Mouse (Mus musculus) lung, postnatal 0 days (tissue): ENCODE measurements around the gene Adamtsl4. TPM values are rescaled to one million over a fixed set of nuclear protein-coding genes. Genes with fewer than 3 reads are reported as not detected.

Experiments
- ATAC-seq: fragments of 200-750 bp; cut with Nextera tagmentation; 2 replicates; pipeline ENCODE4 v1.8.0; 2017; ENCODE audit warnings: moderate library complexity
- DNase-seq: peaks from one replicate; pipeline ENCODE4 v3.0.0-alpha.2; 2016; ENCODE audit warnings: low spot score
- H3K27ac ChIP-seq: fragments of 300-500 bp; sonication (generic); 2 replicates; pipeline ENCODE4 v1.5.1; 2014; ENCODE audit warnings: antibody characterized with exemption, mild to moderate bottlenecking, low read length, mixed read lengths
- H3K27me3 ChIP-seq: fragments of 300-500 bp; sonication (generic); replicated peaks from 2 replicates; pipeline ENCODE4 v1.6.1; 2014; ENCODE audit warnings: low read length, mixed read lengths; ENCODE audit not compliant: insufficient read depth
- H3K36me3 ChIP-seq: fragments of 300-500 bp; sonication (generic); 2 replicates; pipeline ENCODE4 v1.6.1; 2014; ENCODE audit warnings: low read length, mixed read lengths; ENCODE audit not compliant: insufficient read depth
- H3K4me1 ChIP-seq: fragments of 300-500 bp; sonication (generic); 2 replicates; pipeline ENCODE4 v1.6.1; 2014; ENCODE audit warnings: antibody characterized with exemption, low read depth, low read length, mixed read lengths; ENCODE audit not compliant: insufficient read depth
- H3K4me2 ChIP-seq: fragments of 300-500 bp; sonication (generic); replicated peaks from 2 replicates; pipeline ENCODE4 v1.6.1; 2014; ENCODE audit warnings: low read depth, mild to moderate bottlenecking, low read length, moderate library complexity, mixed read lengths
- H3K4me3 ChIP-seq: fragments of 300-500 bp; sonication (generic); 2 replicates; pipeline ENCODE4 v1.5.1; 2014; ENCODE audit warnings: low read depth, low read length
- H3K9ac ChIP-seq: fragments of 300-500 bp; sonication (generic); replicated peaks from 2 replicates; pipeline ENCODE4 v1.6.1; 2014; ENCODE audit warnings: low read depth, mild to moderate bottlenecking
- H3K9me3 ChIP-seq: fragments of 300-500 bp; sonication (generic); 2 replicates; pipeline ENCODE4 v1.6.1; 2016; ENCODE audit warnings: low read length, mixed read lengths
- CTCF ChIP-seq: IDR thresholded peaks from 2 replicates; pipeline ENCODE4 v1.5.1; 2016; ENCODE audit warnings: antibody characterized with exemption, mild to moderate bottlenecking
- EP300 ChIP-seq: IDR thresholded peaks from 2 replicates; pipeline ENCODE4 v1.6.1; 2016; ENCODE audit warnings: antibody characterized with exemption, mild to moderate bottlenecking, control low read depth
- WGBS: fragments of 180-500 bp; shearing (Covaris S2); extraction: QIAGEN DNeasy Blood & Tissue Kit; methylation state at CpG from one replicate; pipeline ENCODE4 v1.1.7; 2014; 5-methylcytosine and 5-hydroxymethylcytosine counted together
- polyA plus RNA-seq: library from polyadenylated mRNA; unstranded; fragments of >200 nt; fragmentation: Nextera tagmentation; extraction: Ambion mirVana; gene quantifications from 2 replicates; pipeline ENCODE4 v1.2.1, GENCODE M21; 2015

The Adamtsl4 gene
- polyA plus RNA-seq, 1 experiment from 2014 or later: 13.2 TPM

DNA sequence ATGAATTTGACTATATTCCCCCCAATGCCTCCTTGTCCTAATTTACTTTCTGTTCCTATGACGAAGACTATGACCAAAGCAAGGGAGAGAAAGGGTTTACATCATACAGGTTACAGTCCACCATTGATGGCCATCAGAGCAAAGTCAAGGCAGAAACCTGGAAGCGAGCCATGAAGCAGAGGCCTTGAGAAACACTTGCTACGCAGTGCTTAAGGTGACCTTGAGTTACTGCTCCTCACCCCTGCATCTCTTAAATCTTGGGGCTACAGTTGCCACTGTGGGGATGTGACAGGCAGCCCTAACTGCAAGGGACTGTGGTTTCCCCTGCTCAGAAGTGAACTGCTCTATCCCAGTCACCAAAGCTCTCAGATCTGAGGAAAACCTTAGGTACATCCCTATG is 15.6 kb upstream of the Adamtsl4 start:
- no peak for DNase-seq
- no peaks in the 10 kb centered on the region for H3K36me3 ChIP-seq
- no peak for TF ChIP-seq EP300
- no peak for TF ChIP-seq CTCF
- no peak overlapping the region for H3K9ac ChIP-seq
- peaks cover 9% of the 10 kb centered on the region; the same call in 1 of the 2 replicates for H3K4me1 ChIP-seq
- ATAC-seq: no peak
- 82% methylated on average over 3 of the region's 3 CpGs for WGBS
- no peaks in the 10 kb centered on the region for H3K27me3 ChIP-seq
- H3K9me3 ChIP-seq: no peaks in the 10 kb centered on the region
- no peak overlapping the region for H3K27ac ChIP-seq
- no peak overlapping the region for H3K4me2 ChIP-seq
- H3K4me3 ChIP-seq: no peak overlapping the region

DNA sequence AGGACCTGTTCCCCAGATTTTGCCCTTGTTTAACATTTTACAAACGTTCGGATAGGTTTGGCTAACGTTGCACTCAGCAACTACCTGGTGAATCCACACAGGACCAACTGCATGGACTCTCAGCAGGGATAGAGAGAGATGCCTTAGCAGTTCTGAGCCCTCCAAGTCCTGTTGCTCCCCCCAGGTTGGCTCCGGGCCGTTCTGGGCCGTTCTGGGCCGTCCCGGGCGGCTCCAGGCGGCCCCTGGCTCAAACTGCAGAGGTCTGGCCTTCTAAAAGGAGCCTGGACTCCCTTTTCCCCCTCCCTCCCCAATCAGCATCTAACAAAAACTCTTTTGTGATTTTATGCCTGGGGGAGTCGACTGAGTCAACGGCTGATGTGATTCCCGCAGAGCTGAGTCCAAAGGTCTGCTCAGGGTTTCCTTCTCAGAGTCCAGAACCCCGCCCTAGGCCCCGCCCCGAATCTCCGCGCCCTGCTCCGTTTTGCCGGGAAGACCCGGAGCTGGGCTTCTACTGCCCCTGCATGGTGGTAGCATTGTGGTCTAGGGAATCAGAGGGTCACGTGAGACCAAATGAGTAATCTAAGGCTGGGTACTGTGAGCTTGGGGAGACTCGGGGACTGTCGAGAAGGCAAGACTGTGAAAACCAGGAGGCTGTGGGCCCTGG is 14.3 kb upstream of the Adamtsl4 start:
- TF ChIP-seq EP300: no peak
- peak; percentile 60 for TF ChIP-seq CTCF
- 8% methylated on average over 24 of the region's 24 CpGs for WGBS
- Histone ChIP-seq H3K4me2 (peak overlapping the region; percentile 62), H3K4me1 (peaks cover 9% of the 10 kb centered on the region; the same call in 1 of the 2 replicates), H3K4me3 (peak overlapping the region; percentile 28), H3K27me3 (no peaks in the 10 kb centered on the region), H3K36me3 (no peaks in the 10 kb centered on the region), H3K27ac (peak overlapping the region; percentile 78), H3K9ac (peak overlapping the region; percentile 34; the same call in 1 of the 2 replicates), H3K9me3 (no peaks in the 10 kb centered on the region)
- DNase-seq (peak; percentile 88), ATAC-seq (peak; percentile 91)

DNA sequence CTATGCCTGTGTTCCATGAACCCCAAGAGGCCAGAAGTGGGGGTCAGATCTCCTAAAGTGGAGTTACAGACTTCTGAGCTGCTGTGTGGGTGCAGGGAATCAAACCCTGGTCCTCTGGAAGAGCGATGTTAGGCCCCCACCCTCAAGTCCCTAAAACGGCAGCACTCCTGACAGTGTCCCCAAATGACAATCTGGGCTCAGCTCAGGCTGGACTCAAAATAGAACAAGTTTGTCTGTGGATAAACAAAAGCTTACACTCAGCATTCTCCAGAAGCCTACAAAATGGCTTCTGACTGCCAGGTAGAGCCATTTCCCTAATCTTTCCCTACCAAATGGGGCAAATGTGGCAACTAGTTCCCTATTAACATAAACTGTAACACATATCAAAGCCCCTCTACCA is 13.4 kb upstream of the Adamtsl4 start:
- DNase-seq: no peak
- H3K9ac ChIP-seq: no peak overlapping the region
- TF ChIP-seq EP300 (no peak), CTCF (no peak)
- ATAC-seq: no peak
- 75% methylated on average over 2 of the region's 2 CpGs for WGBS
- H3K27ac ChIP-seq: no peak overlapping the region
- H3K27me3 ChIP-seq: no peaks in the 10 kb centered on the region
- no peak overlapping the region for H3K4me2 ChIP-seq
- no peak overlapping the region for H3K4me3 ChIP-seq
- H3K36me3 ChIP-seq: no peaks in the 10 kb centered on the region
- no peaks in the 10 kb centered on the region for H3K9me3 ChIP-seq
- H3K4me1 ChIP-seq: peaks cover 14% of the 10 kb centered on the region; the same call in 1 of the 2 replicates

DNA sequence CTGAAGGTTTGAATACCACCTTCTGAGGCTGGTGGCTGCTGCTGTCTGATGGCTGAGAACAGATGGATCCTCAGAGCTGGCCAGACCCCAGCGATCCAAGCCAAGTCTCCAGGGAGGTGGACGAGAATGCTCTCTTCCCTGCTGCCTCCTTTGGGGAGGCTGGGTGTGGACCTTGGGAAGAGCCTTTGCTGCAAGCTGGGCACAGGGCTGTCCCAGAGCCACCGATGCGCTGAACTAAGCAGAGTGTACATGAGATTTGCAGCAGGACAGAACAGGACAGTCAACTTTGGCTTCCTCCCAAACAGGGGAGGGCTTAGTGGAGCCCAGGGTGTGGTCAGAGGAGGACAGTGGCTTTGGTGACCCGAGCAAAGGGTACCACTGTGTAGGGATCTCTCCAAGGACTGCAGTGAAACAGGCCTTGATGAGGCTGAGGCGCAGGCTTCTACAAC is 12.5 kb upstream of the Adamtsl4 start:
- DNase-seq (peak; percentile 30), ATAC-seq (no peak)
- Histone ChIP-seq H3K4me1 (peaks cover 19% of the 10 kb centered on the region; the same call in 1 of the 2 replicates), H3K4me2 (no peak overlapping the region), H3K36me3 (no peaks in the 10 kb centered on the region), H3K27me3 (no peaks in the 10 kb centered on the region), H3K4me3 (no peak overlapping the region), H3K27ac (no peak overlapping the region), H3K9me3 (no peaks in the 10 kb centered on the region), H3K9ac (no peak overlapping the region)
- 60% methylated on average over 6 of the region's 6 CpGs for WGBS
- TF ChIP-seq EP300: no peak
- TF ChIP-seq CTCF: no peak

DNA sequence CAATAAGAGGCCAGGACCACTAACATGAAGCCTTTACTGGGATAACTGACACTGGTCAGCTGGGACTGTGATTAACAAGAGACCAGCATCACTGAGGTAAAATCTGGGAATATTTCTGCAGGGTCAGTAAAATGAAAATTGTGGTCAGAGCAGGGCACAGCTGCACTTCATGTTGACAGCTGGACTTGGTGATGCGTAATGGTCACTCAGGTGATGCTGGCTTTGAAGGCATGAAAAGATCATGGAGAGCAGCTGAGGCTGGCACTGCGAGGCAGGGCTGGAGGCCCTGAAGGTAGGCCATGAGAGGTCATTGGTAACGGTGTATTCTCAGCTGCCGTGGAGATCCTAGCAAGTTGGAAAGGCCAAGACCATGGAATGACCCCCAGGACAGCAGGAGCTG is 10.6 kb upstream of the Adamtsl4 start:
- H3K4me3 ChIP-seq: no peak overlapping the region
- no peak overlapping the region for H3K9ac ChIP-seq
- no peaks in the 10 kb centered on the region for H3K27me3 ChIP-seq
- H3K4me1 ChIP-seq: peaks cover 35% of the 10 kb centered on the region; the same call in 1 of the 2 replicates
- no peak overlapping the region for H3K4me2 ChIP-seq
- ATAC-seq: no peak
- 92% methylated on average over 4 of the region's 4 CpGs for WGBS
- H3K36me3 ChIP-seq: no peaks in the 10 kb centered on the region
- H3K9me3 ChIP-seq: no peaks in the 10 kb centered on the region
- DNase-seq: no peak
- no peak overlapping the region for H3K27ac ChIP-seq
- TF ChIP-seq CTCF: no peak
- no peak for TF ChIP-seq EP300

DNA sequence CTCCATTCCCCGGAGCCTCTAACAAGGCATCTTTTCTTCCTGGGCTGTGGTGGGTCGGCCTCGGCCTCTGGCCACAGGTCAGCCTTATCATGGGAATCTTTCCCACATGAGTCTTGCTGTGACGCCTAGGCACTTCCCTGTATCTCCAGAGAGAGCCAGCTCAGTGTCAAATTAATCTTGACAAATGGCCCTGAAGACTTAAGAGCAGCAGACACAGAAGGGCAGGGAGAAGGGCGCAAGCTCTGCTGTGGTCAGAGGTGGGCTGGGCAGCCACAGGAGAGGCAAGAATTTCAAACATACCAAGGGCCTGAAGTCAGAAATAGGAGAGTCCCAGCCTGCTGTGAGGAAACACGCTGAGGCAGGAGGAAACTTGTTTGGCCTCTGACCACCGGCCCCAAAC is 8.6 kb upstream of the Adamtsl4 start:
- Histone ChIP-seq H3K4me2 (no peak overlapping the region), H3K4me1 (peaks cover 32% of the 10 kb centered on the region; the same call in 1 of the 2 replicates), H3K9me3 (no peaks in the 10 kb centered on the region), H3K36me3 (no peaks in the 10 kb centered on the region), H3K27ac (peak overlapping the region; percentile 74), H3K27me3 (no peaks in the 10 kb centered on the region), H3K4me3 (no peak overlapping the region), H3K9ac (no peak overlapping the region)
- peak; percentile 74 for ATAC-seq
- peak; percentile 88 for DNase-seq
- WGBS: 32% methylated on average over 7 of the region's 7 CpGs
- TF ChIP-seq EP300 (peak; percentile 75), CTCF (no peak)
